21 mouse cellular contexts compared by ENCODE assay signal in the genomic region with DNA sequence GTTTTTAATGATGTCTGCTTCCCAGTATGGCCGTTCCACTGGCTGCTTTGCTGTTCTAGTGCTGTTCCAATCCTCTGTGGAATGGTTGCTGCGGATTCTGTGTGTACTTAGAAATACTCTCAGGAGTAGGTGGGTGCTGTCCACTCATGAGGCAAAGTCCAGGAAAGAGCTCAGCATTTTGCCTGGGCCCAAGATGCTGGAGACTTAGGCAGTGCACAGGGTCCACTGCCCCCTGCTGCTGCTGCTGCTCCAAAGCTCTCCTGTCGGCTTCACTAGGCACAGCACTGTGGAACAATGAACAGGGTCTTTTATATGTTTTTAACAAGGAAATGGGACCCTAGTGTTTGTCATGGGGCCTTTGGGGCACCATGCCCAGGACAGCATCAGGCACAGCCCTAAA.
A peak's percentile ranks its signal among the peaks of the same experiment; 100 is the strongest.
DNase-seq lines count a peak whose midpoint lies in the region; ATAC-seq and TF ChIP-seq lines count a peak whose summit lies in the region.
"Had no signal": no experiment of that assay in that cellular context is flagged by ENCODE, and none has a peak within 500 bp of the region (broad histone marks: within the 10 kb centered on the region; RNA-seq: fewer than 3 reads in every experiment).

No protein-coding gene starts in this region.

- 0 out of 2 replicates have a peak overlapping the region, but pooled peaks have one; percentile 11 for H3K4me2 ChIP-seq in heart, embryonic 12.5 days
- no peak overlapping the region for H3K4me2 ChIP-seq in lung, embryonic 14.5 days
- no peak overlapping the region for H3K4me2 ChIP-seq in kidney, embryonic 16.5 days (replicated peaks; ENCODE audit: low read depth, low read length)
- no peak overlapping the region for H3K4me2 ChIP-seq in liver, embryonic 11.5 days
- H3K4me2 ChIP-seq: embryonic facial prominence, embryonic 13.5 days; hindbrain, embryonic 14.5 days had no signal

- H3K36me3 ChIP-seq in heart, embryonic 12.5 days, result no peaks in the 10 kb centered on the region
- H3K36me3 ChIP-seq in lung, embryonic 14.5 days (ENCODE audit: insufficient read depth), result no peaks in the 10 kb centered on the region
- no peaks in the 10 kb centered on the region for H3K36me3 ChIP-seq in kidney, embryonic 16.5 days (ENCODE audit: insufficient read depth, low read length)
- H3K36me3 ChIP-seq in liver, embryonic 11.5 days (ENCODE audit: control insufficient read depth, insufficient read depth, low read length), result no peaks in the 10 kb centered on the region
- H3K36me3 ChIP-seq: embryonic facial prominence, embryonic 13.5 days had no signal

- no peak overlapping the region for H3K4me3 ChIP-seq in heart, embryonic 12.5 days
- H3K4me3 ChIP-seq in lung, embryonic 14.5 days (ENCODE audit: low read depth, low read length), result no peak overlapping the region
- no peak overlapping the region for H3K4me3 ChIP-seq in kidney, embryonic 16.5 days (ENCODE audit: low read length)
- no peak overlapping the region for H3K4me3 ChIP-seq in liver, embryonic 11.5 days (ENCODE audit: low read depth, low read length)
- H3K4me3 ChIP-seq: embryonic facial prominence, embryonic 13.5 days; heart, adult 2 months; left cerebral cortex, adult 2 months had no signal

- peak; percentile 29 for TF ChIP-seq CTCF in lung, embryonic 14.5 days (IDR thresholded peaks at IDR 0.05; ENCODE audit: low read depth)

- intact Hi-C loops in heart, postnatal 25 days (cut with DNase I), result no loop called here

- WGBS in heart, embryonic 12.5 days, result 46% methylated on average over 3 of the region's 3 CpGs
- WGBS in lung, embryonic 14.5 days, result 46% methylated on average over 3 of the region's 3 CpGs
- 50% methylated on average over 3 of the region's 3 CpGs for WGBS in kidney, embryonic 16.5 days
- 73% methylated on average over 3 of the region's 3 CpGs for WGBS in liver, embryonic 11.5 days

- ATAC-seq in heart, embryonic 12.5 days (ENCODE audit: insufficient number of reproducible peaks, low FRiP score), result no peak
- ATAC-seq in lung, embryonic 14.5 days (ENCODE audit: insufficient read depth), result no peak
- peak; percentile 55; the same call in 1 of the 2 replicates for ATAC-seq in kidney, embryonic 16.5 days (ENCODE audit: low FRiP score, low TSS enrichment)
- no peak for ATAC-seq in liver, embryonic 11.5 days (replicated peaks; ENCODE audit: low FRiP score)
- ATAC-seq: liver, postnatal 0 days had no signal

- DNase-seq in heart, postnatal 25 days (ENCODE audit: low spot score), result no peak
- no peak for DNase-seq in lung, embryonic 14.5 days
- no peak for DNase-seq in lung, postnatal 25 days (ENCODE audit: low spot score)
- DNase-seq in testis, postnatal 10 days (ENCODE audit: low spot score), result no peak
- no peak for DNase-seq in liver, embryonic 11.5 days (ENCODE audit: low spot score)
- DNase-seq: adrenal gland, postnatal 14 days; cerebellum, adult 9-11 months; heart, adult 2 months; heart, postnatal 14 days; layer of hippocampus, adult 9-11 months; left cerebral cortex, postnatal 4 days; liver; liver, postnatal 0 days; lung, postnatal 4 days; thymus, postnatal 36 days had no signal

- 0 out of 2 replicates have a peak, but pooled peaks cover 10% of the 10 kb centered on the region for H3K27me3 ChIP-seq in heart, embryonic 12.5 days (replicated peaks)
- H3K27me3 ChIP-seq in lung, embryonic 14.5 days (ENCODE audit: insufficient read depth, low read length), result no peaks in the 10 kb centered on the region
- no peaks in the 10 kb centered on the region for H3K27me3 ChIP-seq in kidney, embryonic 16.5 days (ENCODE audit: insufficient read depth, low read length)
- H3K27me3 ChIP-seq in liver, embryonic 11.5 days (replicated peaks; ENCODE audit: control insufficient read depth, insufficient read depth, low read length), result no peaks in the 10 kb centered on the region
- H3K27me3 ChIP-seq: CH12.LX; embryonic facial prominence, embryonic 13.5 days had no signal

- H3K4me1 ChIP-seq in heart, embryonic 12.5 days (replicated peaks), result peaks cover 27% of the 10 kb centered on the region
- no peaks in the 10 kb centered on the region for H3K4me1 ChIP-seq in lung, embryonic 14.5 days (ENCODE audit: insufficient read depth)
- H3K4me1 ChIP-seq in kidney, embryonic 16.5 days (ENCODE audit: insufficient read depth, low read length), result peaks cover 31% of the 10 kb centered on the region
- H3K4me1 ChIP-seq in liver, embryonic 11.5 days (replicated peaks; ENCODE audit: control insufficient read depth, insufficient read depth, low read length), result no peaks in the 10 kb centered on the region
- H3K4me1 ChIP-seq: embryonic facial prominence, embryonic 13.5 days had no signal

- no peak overlapping the region for H3K27ac ChIP-seq in heart, embryonic 12.5 days (ENCODE audit: poor library complexity, severe bottlenecking)
- no peak overlapping the region for H3K27ac ChIP-seq in lung, embryonic 14.5 days (ENCODE audit: low read depth)
- no peak overlapping the region for H3K27ac ChIP-seq in kidney, embryonic 16.5 days (ENCODE audit: low read length)
- H3K27ac ChIP-seq in liver, embryonic 11.5 days (ENCODE audit: low read depth, low read length), result no peak overlapping the region
- H3K27ac ChIP-seq: embryonic facial prominence, embryonic 13.5 days; heart, adult 2 months; hindbrain, embryonic 14.5 days; left cerebral cortex, adult 2 months had no signal

- no peak overlapping the region for H3K9ac ChIP-seq in heart, embryonic 12.5 days
- no peak overlapping the region for H3K9ac ChIP-seq in lung, embryonic 14.5 days
- H3K9ac ChIP-seq in kidney, embryonic 16.5 days (replicated peaks; ENCODE audit: low read length), result no peak overlapping the region
- H3K9ac ChIP-seq in liver, embryonic 11.5 days (ENCODE audit: low read depth, low read length), result no peak overlapping the region
- H3K9ac ChIP-seq: embryonic facial prominence, embryonic 13.5 days; hindbrain, embryonic 14.5 days; liver, postnatal 0 days had no signal

- H3K9me3 ChIP-seq in heart, embryonic 12.5 days (replicated peaks), result no peaks in the 10 kb centered on the region
- no peaks in the 10 kb centered on the region for H3K9me3 ChIP-seq in lung, embryonic 14.5 days (ENCODE audit: low read depth, low read length)
- H3K9me3 ChIP-seq in kidney, embryonic 16.5 days (ENCODE audit: low read length), result no peaks in the 10 kb centered on the region
- H3K9me3 ChIP-seq in liver, embryonic 11.5 days (ENCODE audit: control insufficient read depth, low read length), result no peaks in the 10 kb centered on the region
- H3K9me3 ChIP-seq: embryonic facial prominence, embryonic 13.5 days had no signal
